Mouse (Mus musculus) myocyte (in vitro differentiated cells): ENCODE data around the gene Rhox3c. TPM values are rescaled to one million over a fixed set of nuclear protein-coding genes. Genes with fewer than 3 reads are reported as not detected.
"Not testable (repeated sequence)": the region's sequence is repeated elsewhere in the genome, so short reads cannot be mapped to it uniquely, and the experiment has no call there.

Source experiments
- H3K27me3 ChIP-seq: one replicate; pipeline ENCODE4 v1.6.1; 2011; ENCODE audit not compliant: control insufficient read depth, insufficient read depth, insufficient read length
- H3K36me3 ChIP-seq: one replicate; pipeline ENCODE4 v1.6.1; 2011; ENCODE audit not compliant: control insufficient read depth, insufficient read depth
- H3K4me2 ChIP-seq: one replicate; pipeline ENCODE4 v1.6.1; 2011; ENCODE audit warnings: low read depth, control low read depth
- H3K4me3 ChIP-seq: one replicate; pipeline ENCODE4 v1.5.1; 2011; ENCODE audit warnings: mild to moderate bottlenecking, control low read depth, moderate library complexity
- H3K79me2 ChIP-seq: one replicate; pipeline ENCODE4 v1.6.1; 2011; ENCODE audit not compliant: control insufficient read depth, insufficient read depth
- H3ac ChIP-seq: one replicate; pipeline ENCODE4 v1.6.1; 2011; ENCODE audit not compliant: control insufficient read depth, insufficient read length
- polyA plus RNA-seq: library from polyadenylated mRNA; unstranded; fragments of >200 nt; fragmentation: generic; extraction: Trizol; gene quantifications from one replicate; pipeline ENCODE4 v1.2.1, GENCODE M21; 2012; ENCODE audit warnings: missing spikeins

Gene Rhox3c
- polyA plus RNA-seq, result not detected

DNA sequence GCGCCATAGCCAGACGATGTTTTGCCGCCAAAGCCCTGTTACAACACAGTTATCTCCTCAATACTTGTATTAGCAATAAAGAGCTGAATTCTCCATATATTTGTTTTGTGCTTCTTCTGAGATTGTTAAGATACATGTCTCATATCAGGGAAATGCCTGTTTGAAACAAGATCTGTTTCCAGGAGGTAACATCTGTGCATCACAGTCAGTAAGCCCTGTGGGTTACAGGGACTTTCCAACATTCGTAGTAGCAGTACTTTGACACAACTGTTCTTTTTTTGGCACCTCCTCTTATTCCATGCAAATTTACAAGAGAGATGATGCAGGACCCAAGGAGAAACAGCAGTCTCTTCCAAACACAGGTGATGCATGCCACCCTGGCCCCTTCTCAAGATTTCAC lies at the start of gene Rhox3c:
Gene Rhox3c (plus strand): TSS at position 301 of the 400 bp plus-strand sequence.
- not testable (repeated sequence) for H3K36me3 ChIP-seq, H3ac ChIP-seq, H3K27me3 ChIP-seq, H3K79me2 ChIP-seq, H3K4me3 ChIP-seq, H3K4me2 ChIP-seq

DNA sequence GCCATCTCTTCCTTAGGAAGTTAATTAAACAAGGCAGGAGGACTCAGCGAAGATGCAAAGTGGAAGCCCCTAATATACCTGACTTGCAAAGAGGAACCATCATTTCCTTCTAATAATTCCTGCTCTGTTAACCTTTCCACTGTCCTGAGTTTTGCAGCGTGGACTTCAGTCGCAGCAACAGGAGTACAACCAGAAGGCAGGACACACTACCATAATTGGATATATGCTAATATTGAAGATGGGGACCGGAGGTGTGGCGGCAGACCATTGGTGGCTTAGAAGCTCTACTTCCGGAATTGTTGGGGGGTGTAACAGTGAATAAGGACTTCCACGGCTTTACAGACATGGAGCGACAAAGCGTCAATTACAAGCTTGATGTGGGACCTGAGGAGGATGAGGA lies 46.6 kb upstream of the Rhox3c start, which contains the start of gene Rhox2b:
Gene Rhox2b (plus strand): TSS at position 301 of the 400 bp plus-strand sequence.
- not testable (repeated sequence) for H3K4me2 ChIP-seq

DNA sequence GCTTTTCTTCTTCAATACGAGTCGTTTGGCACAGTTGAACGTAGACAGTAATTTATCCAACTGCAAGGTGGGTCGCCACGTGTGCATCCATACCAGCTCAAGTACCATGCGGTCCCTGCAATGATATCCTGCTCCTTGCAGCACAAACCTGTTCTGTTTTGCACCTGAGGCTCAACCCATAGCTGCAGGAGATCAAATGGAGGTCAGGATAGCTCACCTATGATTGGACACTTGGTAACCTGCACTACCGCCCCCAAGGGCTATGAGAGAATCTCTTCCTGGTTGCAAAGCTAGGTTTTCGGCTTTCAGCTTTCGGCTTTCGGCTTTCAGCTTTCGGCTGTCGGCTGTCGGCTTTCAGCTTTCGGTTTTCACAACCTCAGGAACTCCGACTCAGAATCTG lies 26.2 kb upstream of the Rhox3c start, which contains the start of gene Rhox4b:
Gene Rhox4b (plus strand): TSS at position 301 of the 400 bp plus-strand sequence.
- not testable (repeated sequence) for H3K4me2 ChIP-seq, H3K36me3 ChIP-seq, H3K27me3 ChIP-seq, H3ac ChIP-seq, H3K4me3 ChIP-seq, H3K79me2 ChIP-seq

More for the DNA sequence above, 46.6 kb upstream of the Rhox3c start, which contains the start of gene Rhox2b:
- H3K4me3 ChIP-seq, H3K36me3 ChIP-seq, H3ac ChIP-seq, H3K79me2 ChIP-seq, H3K27me3 ChIP-seq: not testable (repeated sequence)

DNA sequence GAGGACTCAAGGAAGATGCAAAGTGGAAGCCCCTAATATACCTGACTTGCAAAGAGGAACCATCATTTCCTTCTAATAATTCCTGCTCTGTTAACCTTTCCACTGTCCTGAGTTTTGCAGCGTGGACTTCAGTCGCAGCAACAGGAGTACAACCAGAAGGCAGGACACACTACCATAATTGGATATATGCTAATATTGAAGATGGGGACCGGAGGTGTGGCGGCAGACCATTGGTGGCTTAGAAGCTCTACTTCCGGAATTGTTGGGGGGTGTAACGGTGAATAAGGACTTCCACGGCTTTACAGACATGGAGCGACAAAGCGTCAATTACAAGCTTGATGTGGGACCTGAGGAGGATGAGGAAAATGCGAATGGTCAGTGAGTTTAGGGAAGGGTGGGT lies 5.0 kb upstream of the Rhox3c start, which contains the start of gene Rhox2c:
Gene Rhox2c (plus strand): TSS at position 301 of the 400 bp plus-strand sequence.
- not testable (repeated sequence) for H3K4me3 ChIP-seq, H3K27me3 ChIP-seq, H3K4me2 ChIP-seq, H3K36me3 ChIP-seq, H3ac ChIP-seq, H3K79me2 ChIP-seq

DNA sequence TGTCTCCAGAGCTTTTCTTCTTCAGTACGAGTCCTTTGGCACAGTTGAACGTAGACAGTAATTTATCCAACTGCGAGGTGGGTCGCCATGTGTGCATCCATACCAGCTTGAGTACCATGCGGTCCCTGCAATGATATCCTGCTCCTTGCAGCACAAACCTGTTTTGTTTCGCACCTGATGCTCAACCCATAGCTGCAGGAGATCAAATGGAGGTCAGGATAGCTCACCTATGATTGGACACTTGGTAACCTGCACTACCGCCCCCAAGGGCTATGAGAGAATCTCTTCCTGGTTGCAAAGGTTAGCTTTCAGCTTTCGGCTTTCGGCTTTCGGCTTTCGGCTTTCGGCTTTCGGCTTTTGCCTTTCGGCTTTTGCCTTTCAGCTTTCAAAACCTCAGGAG lies 21.7 kb downstream of the Rhox3c start, which contains the start of gene Rhox4c:
Gene Rhox4c (plus strand): TSS at position 301 of the 400 bp plus-strand sequence.
- H3K36me3 ChIP-seq, H3K79me2 ChIP-seq, H3K27me3 ChIP-seq, H3K4me2 ChIP-seq, H3K4me3 ChIP-seq, H3ac ChIP-seq: not testable (repeated sequence)

DNA sequence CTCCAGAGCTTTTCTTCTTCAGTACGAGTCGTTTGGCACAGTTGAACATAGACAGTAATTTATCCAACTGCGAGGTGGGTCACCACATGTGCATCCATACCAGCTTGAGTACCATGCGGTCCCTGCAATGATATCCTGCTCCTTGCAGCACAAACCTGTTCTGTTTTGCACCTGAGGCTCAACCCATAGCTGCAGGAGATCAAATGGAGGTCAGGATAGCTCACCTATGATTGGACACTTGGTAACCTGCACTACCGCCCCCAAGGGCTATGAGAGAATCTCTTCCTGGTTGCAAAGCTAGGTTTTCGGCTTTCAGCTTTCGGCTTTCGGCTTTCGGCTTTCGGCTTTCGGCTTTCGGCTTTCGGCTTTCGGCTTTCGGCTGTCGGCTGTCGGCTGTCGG lies 55.7 kb downstream of the Rhox3c start, which contains the start of gene Rhox4d:
Gene Rhox4d (plus strand): TSS at position 301 of the 400 bp plus-strand sequence.
- not testable (repeated sequence) for H3K36me3 ChIP-seq, H3K79me2 ChIP-seq

More for the DNA sequence above, 55.7 kb downstream of the Rhox3c start, which contains the start of gene Rhox4d:
- H3ac ChIP-seq, H3K4me3 ChIP-seq, H3K4me2 ChIP-seq, H3K27me3 ChIP-seq: not testable (repeated sequence)

Other genes starting within 250 kb of the Rhox3c start
- gene Gm9, start 247.5 kb upstream of the Rhox3c start, polyA plus RNA-seq, result not detected
- gene Rhox1, start 236.3 kb upstream of the Rhox3c start, polyA plus RNA-seq, result not detected
- gene Rhox2a, start 213.6 kb upstream of the Rhox3c start, polyA plus RNA-seq, result not detected
- gene Rhox3a, start 208.7 kb upstream of the Rhox3c start, polyA plus RNA-seq, result not detected
- not detected for gene Rhox4a, start 193.2 kb upstream of the Rhox3c start, polyA plus RNA-seq
- not detected for gene Rhox3a2, start 78.6 kb upstream of the Rhox3c start, polyA plus RNA-seq
- not detected for gene Rhox4a2, start 67.7 kb upstream of the Rhox3c start, polyA plus RNA-seq
- not detected for gene Rhox2b, start 46.5 kb upstream of the Rhox3c start, polyA plus RNA-seq
- gene Rhox4b, start 26.1 kb upstream of the Rhox3c start, polyA plus RNA-seq, result not detected
- gene Rhox2c, start 4.9 kb upstream of the Rhox3c start, polyA plus RNA-seq, result not detected
- gene Rhox4c, start 21.8 kb downstream of the Rhox3c start, polyA plus RNA-seq, result not detected
- gene Rhox2d, start 34.8 kb downstream of the Rhox3c start, polyA plus RNA-seq, result not detected
- gene Rhox4d, start 55.8 kb downstream of the Rhox3c start, polyA plus RNA-seq, result not detected
- gene Rhox2e, start 71.9 kb downstream of the Rhox3c start, polyA plus RNA-seq, result not detected
- not detected for gene Rhox3e, start 83.4 kb downstream of the Rhox3c start, polyA plus RNA-seq
- not detected for gene Rhox4e, start 98.8 kb downstream of the Rhox3c start, polyA plus RNA-seq
- gene Rhox2f, start 112.8 kb downstream of the Rhox3c start, polyA plus RNA-seq, result not detected
- not detected for gene Rhox3f, start 122.4 kb downstream of the Rhox3c start, polyA plus RNA-seq
- not detected for gene Rhox4f, start 149.1 kb downstream of the Rhox3c start, polyA plus RNA-seq
- not detected for gene Rhox3g, start 170.0 kb downstream of the Rhox3c start, polyA plus RNA-seq
- not detected for gene Rhox2g, start 184.9 kb downstream of the Rhox3c start, polyA plus RNA-seq
- gene Rhox4g, start 192.7 kb downstream of the Rhox3c start, polyA plus RNA-seq, result not detected
- gene Rhox3h, start 210.2 kb downstream of the Rhox3c start, polyA plus RNA-seq, result not detected
- gene Rhox2h, start 214.7 kb downstream of the Rhox3c start, polyA plus RNA-seq, result not detected